Mouse (Mus musculus) liver, adult 2 months (tissue): ENCODE measurements around the gene Ddx54. TPM values are rescaled to one million over a fixed set of nuclear protein-coding genes. Genes with fewer than 3 reads are reported as not detected.

ENCODE experiments used
- DNase-seq: peaks from one replicate; pipeline ENCODE4 v3.0.0-alpha.2; 2011; ENCODE audit warnings: low read depth, low spot score; ENCODE audit errors: extremely low read depth
- H3K27ac ChIP-seq: fragments of 200-500 bp; replicated peaks from 2 replicates; pipeline ENCODE4 v1.5.1; 2012; ENCODE audit warnings: low read depth, mild to moderate bottlenecking, control low read depth, inconsistent platforms, low read length; ENCODE audit not compliant: insufficient read depth
- H3K27me3 ChIP-seq: fragments of 200-500 bp; 2 replicates; pipeline ENCODE4 v1.6.1; 2012; ENCODE audit warnings: mild to moderate bottlenecking, moderate library complexity, low read length, inconsistent platforms; ENCODE audit not compliant: control insufficient read depth, insufficient read depth
- H3K36me3 ChIP-seq: fragments of 200-500 bp; 2 replicates; pipeline ENCODE4 v1.6.1; 2012; ENCODE audit warnings: low read length, inconsistent platforms; ENCODE audit not compliant: control insufficient read depth, insufficient read depth
- H3K4me1 ChIP-seq: fragments of 200-500 bp; 2 replicates; pipeline ENCODE4 v1.6.1; 2011; ENCODE audit warnings: low read length; ENCODE audit not compliant: control insufficient read depth, insufficient read depth
- H3K4me3 ChIP-seq: fragments of 200-500 bp; 2 replicates; pipeline ENCODE4 v1.5.1; 2011; ENCODE audit warnings: low read depth, mild to moderate bottlenecking, control low read depth, low read length, moderate library complexity; ENCODE audit not compliant: insufficient read depth
- H3K79me2 ChIP-seq: fragments of 200-500 bp; 2 replicates; pipeline ENCODE4 v1.6.1; 2012; ENCODE audit warnings: inconsistent platforms, mild to moderate bottlenecking, low read length, moderate library complexity; ENCODE audit not compliant: control insufficient read depth, insufficient read depth
- H3K9ac ChIP-seq: fragments of 200-500 bp; 2 replicates; pipeline ENCODE4 v1.6.1; 2012; ENCODE audit warnings: low read depth, mild to moderate bottlenecking, control low read depth, inconsistent platforms, low read length
- CTCF ChIP-seq: fragments of 200-500 bp; IDR thresholded peaks from 2 replicates; pipeline ENCODE4 v1.5.1; 2011; ENCODE audit warnings: low read depth, low read length, control low read depth
- POLR2A ChIP-seq: fragments of 200-500 bp; IDR thresholded peaks from 2 replicates; pipeline ENCODE4 v1.6.1; 2011; ENCODE audit warnings: low read length, control low read depth; ENCODE audit not compliant: insufficient read depth; ENCODE audit errors: extremely low read depth
- WGBS: fragments of 180-500 bp; shearing (Covaris S2); methylation state at CpG from one replicate; pipeline ENCODE4 v1.1.7; 2018; 5-methylcytosine and 5-hydroxymethylcytosine counted together
- polyA plus RNA-seq: library from polyadenylated mRNA; depleted of rRNA; stranded (reverse); fragments of >200 nt; gene quantifications from 2 replicates; pipeline ENCODE4 v1.2.3, GENCODE M21; 2012; rRNA removed
- total RNA-seq: library from RNA; depleted of rRNA; stranded (reverse); fragments of >200 nt; gene quantifications from 2 replicates; pipeline ENCODE4 v1.2.3, GENCODE M21; 2014; rRNA removed

Gene Ddx54
- total and polyA plus RNA-seq, 2 experiments = 15.2 to 24.2 TPM

DNA sequence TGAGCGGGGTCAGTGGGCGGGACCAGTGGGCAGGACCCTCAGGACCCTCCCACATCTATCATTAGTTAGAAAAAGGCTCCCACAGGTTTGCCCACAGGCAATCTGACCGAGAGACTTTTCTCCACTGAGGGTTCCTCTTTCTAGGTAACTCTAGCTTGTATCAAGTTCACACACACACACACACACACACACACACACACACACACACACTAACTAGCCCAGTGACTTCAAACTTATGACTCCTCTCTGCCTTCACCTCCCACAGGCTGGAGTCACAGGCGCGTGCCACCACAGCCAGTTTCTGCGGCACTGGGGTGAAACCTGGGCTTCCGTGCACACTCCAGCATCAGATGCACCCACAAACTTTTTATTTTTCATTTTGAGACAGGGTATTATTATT is 56.2 kb downstream of the Ddx54 start:
- DNase-seq = no peak
- H3K79me2 ChIP-seq = no peaks in the 10 kb centered on the region
- H3K9ac ChIP-seq = no peak overlapping the region
- TF ChIP-seq CTCF (no peak), POLR2A (no peak)
- no peaks in the 10 kb centered on the region for H3K36me3 ChIP-seq
- H3K27ac ChIP-seq = no peak overlapping the region
- no peak overlapping the region for H3K4me3 ChIP-seq
- no peaks in the 10 kb centered on the region for H3K27me3 ChIP-seq
- 66% methylated on average over 7 of the region's 7 CpGs for WGBS
- no peaks in the 10 kb centered on the region for H3K4me1 ChIP-seq

DNA sequence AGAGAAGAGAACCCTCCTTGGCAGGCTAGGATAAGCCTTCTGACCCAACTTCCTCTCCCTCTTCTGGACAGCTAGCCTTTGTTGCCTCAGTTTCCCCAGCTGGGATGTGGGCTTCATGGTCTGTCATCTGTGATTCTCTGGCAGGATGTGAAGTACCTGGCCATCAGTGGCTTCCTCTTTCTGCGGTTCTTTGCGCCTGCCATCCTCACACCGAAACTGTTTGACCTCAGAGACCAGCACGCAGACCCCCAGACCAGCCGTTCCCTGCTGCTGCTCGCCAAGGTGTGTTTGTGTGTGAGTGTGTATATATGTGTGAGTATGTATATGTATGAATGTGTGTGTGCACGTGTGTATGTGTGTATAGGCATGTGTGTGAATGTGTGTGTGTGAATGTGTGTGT is 57.6 kb downstream of the Ddx54 start:
- DNase-seq = no peak
- Histone ChIP-seq H3K27me3 (no peaks in the 10 kb centered on the region), H3K27ac (no peak overlapping the region), H3K4me1 (no peaks in the 10 kb centered on the region), H3K79me2 (no peaks in the 10 kb centered on the region), H3K4me3 (no peak overlapping the region), H3K36me3 (no peaks in the 10 kb centered on the region), H3K9ac (no peak overlapping the region)
- TF ChIP-seq POLR2A (no peak), CTCF (no peak)
- 87% methylated on average over 7 of the region's 7 CpGs for WGBS

DNA sequence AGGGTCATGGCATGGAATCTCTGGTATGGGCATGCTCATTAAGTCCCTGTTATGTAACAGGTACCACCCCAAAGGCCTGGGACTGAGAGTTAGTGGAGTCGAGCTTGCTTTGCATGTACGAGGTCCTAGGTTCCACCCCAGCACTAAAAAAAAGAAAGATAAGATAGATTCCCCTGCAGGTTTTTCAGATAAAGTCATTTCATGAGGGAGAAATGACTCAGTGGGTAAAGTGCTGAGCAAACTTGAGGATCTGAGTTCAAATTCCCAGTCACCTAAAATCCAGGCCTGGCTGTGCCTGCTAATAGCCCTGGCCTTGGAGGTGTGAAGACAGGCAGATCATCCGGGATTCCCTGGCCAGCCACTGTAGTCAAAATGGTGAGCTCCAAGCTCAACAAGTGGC is 59.3 kb downstream of the Ddx54 start:
- H3K4me1 ChIP-seq = no peaks in the 10 kb centered on the region
- no peaks in the 10 kb centered on the region for H3K27me3 ChIP-seq
- TF ChIP-seq CTCF (no peak), POLR2A (no peak)
- WGBS = 80% methylated on average over 3 of the region's 3 CpGs
- H3K79me2 ChIP-seq = no peaks in the 10 kb centered on the region
- DNase-seq = no peak
- H3K27ac ChIP-seq = no peak overlapping the region
- H3K4me3 ChIP-seq = no peak overlapping the region
- H3K9ac ChIP-seq = no peak overlapping the region
- H3K36me3 ChIP-seq = no peaks in the 10 kb centered on the region

DNA sequence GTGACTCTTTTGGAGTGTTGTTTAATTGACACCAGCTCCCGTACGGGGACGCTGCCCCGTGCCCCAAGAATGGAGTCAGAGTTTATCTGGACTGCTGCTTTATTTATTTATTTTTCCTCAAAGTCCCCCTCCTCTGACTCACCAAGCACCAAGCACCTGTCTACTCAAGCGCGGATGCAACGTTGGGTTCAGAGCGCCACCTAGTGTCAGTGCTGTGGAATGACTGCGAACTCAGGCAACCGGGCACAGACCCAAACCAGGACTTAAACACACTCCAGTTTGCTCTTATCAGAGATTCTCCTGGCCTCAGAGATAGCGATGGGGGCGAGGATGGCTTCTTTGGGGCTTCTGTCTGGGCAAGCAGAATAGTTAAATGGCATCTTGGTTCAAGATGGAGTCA is 61.1 kb downstream of the Ddx54 start:
- WGBS = 4% methylated on average over 12 of the region's 12 CpGs
- H3K36me3 ChIP-seq = no peaks in the 10 kb centered on the region

DNA sequence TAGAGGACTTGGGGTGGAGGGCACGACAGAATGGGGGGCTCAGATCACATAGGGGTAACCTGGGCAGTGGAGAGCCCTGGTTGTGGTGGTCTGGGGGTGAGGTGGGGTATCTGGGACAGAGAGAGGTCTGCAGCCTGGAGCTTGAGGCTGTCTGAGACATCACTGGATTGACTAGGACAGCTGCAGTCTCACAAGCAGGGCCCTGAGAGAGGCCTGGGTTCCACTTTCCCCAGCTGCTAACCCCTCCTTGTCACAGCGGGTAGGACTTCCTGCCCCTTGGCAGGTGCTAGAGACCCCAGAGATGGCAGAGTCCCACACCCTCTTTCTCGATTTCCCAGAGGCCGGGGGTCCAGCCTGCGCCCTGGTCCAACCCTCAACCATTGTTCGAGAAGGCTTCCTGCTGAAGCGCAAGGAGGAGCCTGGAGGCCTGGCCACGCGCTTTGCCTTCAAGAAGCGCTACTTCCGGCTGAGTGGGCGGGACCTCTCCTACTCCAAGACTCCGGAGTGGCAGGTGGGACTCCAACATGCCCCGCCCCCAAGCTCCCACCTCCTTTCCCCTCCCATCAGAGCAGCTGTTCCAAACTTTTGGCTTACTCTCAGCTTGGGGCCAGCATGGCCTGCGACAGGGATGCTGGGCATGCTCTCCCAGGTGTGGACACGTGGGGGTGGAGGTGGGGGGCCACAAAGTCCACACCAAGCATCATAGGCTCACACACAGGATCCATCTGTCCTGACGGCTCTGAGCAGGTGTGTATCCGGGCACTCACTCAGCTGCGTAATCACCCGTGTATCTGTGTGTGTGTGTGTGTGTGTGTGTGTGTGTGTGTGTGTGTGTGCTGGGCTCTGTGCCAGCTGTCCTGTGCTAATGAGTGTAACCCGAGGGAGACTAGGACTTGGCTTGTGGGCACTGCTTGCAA is 61.9 kb downstream of the Ddx54 start:
- 35% methylated on average over 21 of the region's 21 CpGs for whole genome bisulfite sequencing
- TF ChIP-seq CTCF (no peak), POLR2A (no peak)

More for the DNA sequence above, 61.1 kb downstream of the Ddx54 start:
- Histone ChIP-seq H3K4me1 (no peaks in the 10 kb centered on the region), H3K79me2 (no peaks in the 10 kb centered on the region), H3K27ac (no peak overlapping the region), H3K27me3 (no peaks in the 10 kb centered on the region), H3K4me3 (no peak overlapping the region), H3K9ac (no peak overlapping the region)
- TF ChIP-seq POLR2A = no peak
- TF ChIP-seq CTCF = peak; percentile 97
- peak; percentile 53 for DNase-seq

DNA sequence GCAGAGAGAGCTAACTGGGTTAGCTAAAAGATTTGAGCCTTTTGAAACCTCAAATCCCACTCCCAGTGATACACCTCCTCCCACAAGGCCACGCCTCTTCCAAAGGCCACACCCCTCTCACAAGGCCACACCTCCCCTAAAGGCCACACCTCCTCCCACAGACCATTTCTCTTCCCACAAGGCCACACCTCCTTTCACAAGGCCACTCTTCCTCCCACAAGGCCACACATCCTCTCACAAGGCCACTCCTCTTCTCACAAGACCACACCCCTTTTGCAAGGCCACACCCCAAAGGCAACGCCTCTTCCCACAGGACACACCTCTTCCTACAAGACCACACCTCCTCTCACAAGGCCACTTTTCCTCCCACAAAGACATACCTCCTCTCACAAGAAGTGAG is 65.0 kb downstream of the Ddx54 start:
- WGBS = 36% methylated on average over 2 of the region's 2 CpGs
- no peak overlapping the region for H3K4me3 ChIP-seq
- peaks cover 5% of the 10 kb centered on the region; the same call in 1 of the 2 replicates for H3K27me3 ChIP-seq
- H3K27ac ChIP-seq = no peak overlapping the region
- H3K9ac ChIP-seq = no peak overlapping the region
- no peak for TF ChIP-seq POLR2A
- no peaks in the 10 kb centered on the region for H3K79me2 ChIP-seq
- no peaks in the 10 kb centered on the region for H3K4me1 ChIP-seq
- DNase-seq = peak; percentile 19
- no peaks in the 10 kb centered on the region for H3K36me3 ChIP-seq

More for the DNA sequence above, 61.9 kb downstream of the Ddx54 start:
- H3K4me1 ChIP-seq = no peaks in the 10 kb centered on the region
- no peak for DNase-seq
- H3K27me3 ChIP-seq = no peaks in the 10 kb centered on the region
- no peaks in the 10 kb centered on the region for H3K79me2 ChIP-seq
- no peaks in the 10 kb centered on the region for H3K36me3 ChIP-seq
- H3K27ac ChIP-seq = no peak overlapping the region
- H3K4me3 ChIP-seq = no peak overlapping the region
- H3K9ac ChIP-seq = no peak overlapping the region

Other genes with a start within 250 kb of the Ddx54 start
- gene Lhx5, start 181.0 kb upstream of the Ddx54 start, total RNA-seq = not detected in 2 replicates
- not detected in 2 replicates for gene Lhx5, start 181.0 kb upstream of the Ddx54 start, polyA plus RNA-seq
- 11.7 and 23.2 TPM in 2 replicates for gene Sdsl, start 139.9 kb upstream of the Ddx54 start, total RNA-seq
- gene Sdsl, start 139.9 kb upstream of the Ddx54 start, polyA plus RNA-seq = 18.6 and 25.9 TPM in 2 replicates
- 410 and 645 TPM in 2 replicates for gene Sds, start 136.2 kb upstream of the Ddx54 start, total RNA-seq
- gene Sds, start 136.2 kb upstream of the Ddx54 start, polyA plus RNA-seq = 648 and 709 TPM in 2 replicates
- gene Plbd2, start 109.1 kb upstream of the Ddx54 start, total RNA-seq = 18.1 and 28.9 TPM in 2 replicates
- 41.9 and 42.0 TPM in 2 replicates for gene Plbd2, start 109.1 kb upstream of the Ddx54 start, polyA plus RNA-seq
- 40.6 and 78.9 TPM in 2 replicates for gene Slc8b1, start 101.6 kb upstream of the Ddx54 start, total RNA-seq
- gene Slc8b1, start 101.6 kb upstream of the Ddx54 start, polyA plus RNA-seq = 47.6 and 52.4 TPM in 2 replicates
- gene Tpcn1, start 24.1 kb upstream of the Ddx54 start, total RNA-seq = 7.6 and 11.5 TPM in 2 replicates
- gene Tpcn1, start 24.1 kb upstream of the Ddx54 start, polyA plus RNA-seq = 51.9 and 78.1 TPM in 2 replicates
- 0.09 TPM in 1 of 2 replicates, not detected in the other for gene Iqcd, start 23.7 kb upstream of the Ddx54 start, total RNA-seq
- gene Iqcd, start 23.7 kb upstream of the Ddx54 start, polyA plus RNA-seq = 0.15 and 0.22 TPM in 2 replicates
- 4.4 and 5.9 TPM in 2 replicates for gene Rita1, start 150 bp upstream of the Ddx54 start, total RNA-seq
- 9.1 and 10.5 TPM in 2 replicates for gene Rita1, start 150 bp upstream of the Ddx54 start, polyA plus RNA-seq
- gene Cfap73, start 21.5 kb downstream of the Ddx54 start, total RNA-seq = not detected in 2 replicates
- not detected in 2 replicates for gene Cfap73, start 21.5 kb downstream of the Ddx54 start, polyA plus RNA-seq
- gene Rasal1, start 36.1 kb downstream of the Ddx54 start, total RNA-seq = 0.09 and 0.54 TPM in 2 replicates
- 0.10 and 0.95 TPM in 2 replicates for gene Rasal1, start 36.1 kb downstream of the Ddx54 start, polyA plus RNA-seq
- gene Dtx1, start 99.2 kb downstream of the Ddx54 start, total RNA-seq = 0.65 and 1.4 TPM in 2 replicates
- 0.75 and 1.3 TPM in 2 replicates for gene Dtx1, start 99.2 kb downstream of the Ddx54 start, polyA plus RNA-seq
- gene Oas2, start 137.1 kb downstream of the Ddx54 start, total RNA-seq = 1.8 and 1.9 TPM in 2 replicates
- gene Oas2, start 137.1 kb downstream of the Ddx54 start, polyA plus RNA-seq = 1.3 and 5.4 TPM in 2 replicates
- gene Oas3, start 164.9 kb downstream of the Ddx54 start, total RNA-seq = 0.87 and 1.4 TPM in 2 replicates
- 0.91 and 1.7 TPM in 2 replicates for gene Oas3, start 164.9 kb downstream of the Ddx54 start, polyA plus RNA-seq
- not detected in 2 replicates for gene Oas1e, start 182.8 kb downstream of the Ddx54 start, total RNA-seq
- not detected in 2 replicates for gene Oas1e, start 182.8 kb downstream of the Ddx54 start, polyA plus RNA-seq
- gene Oas1c, start 199.8 kb downstream of the Ddx54 start, total RNA-seq = 1.5 TPM in 2 replicates
- gene Oas1c, start 199.8 kb downstream of the Ddx54 start, polyA plus RNA-seq = 0.39 and 1.6 TPM in 2 replicates
- gene Oas1f, start 234.6 kb downstream of the Ddx54 start, total RNA-seq = not detected in 2 replicates
- gene Oas1f, start 234.6 kb downstream of the Ddx54 start, polyA plus RNA-seq = not detected in 2 replicates
- gene Oas1h, start 248.7 kb downstream of the Ddx54 start, total RNA-seq = not detected in 2 replicates
- not detected in 2 replicates for gene Oas1h, start 248.7 kb downstream of the Ddx54 start, polyA plus RNA-seq